Mouse (Mus musculus) lung, embryonic 15.5 days (tissue): ENCODE data around the gene Pam. TPM values are rescaled to one million over a fixed set of nuclear protein-coding genes. Genes with fewer than 3 reads are reported as not detected.

ENCODE experiments used
- ATAC-seq: fragments of 200-750 bp; cut with Nextera tagmentation; 2 replicates; pipeline ENCODE4 v1.8.0; 2017; ENCODE audit warnings: moderate number of reproducible peaks, borderline replicate concordance; ENCODE audit not compliant: low FRiP score, low TSS enrichment; ENCODE audit errors: extremely low read depth
- H3K27ac ChIP-seq: fragments of 300-500 bp; sonication (generic); 2 replicates; pipeline ENCODE4 v1.5.1; 2015; ENCODE audit warnings: moderate library complexity, mild to moderate bottlenecking, inconsistent platforms
- H3K27me3 ChIP-seq: fragments of 300-500 bp; sonication (generic); 2 replicates; pipeline ENCODE4 v1.6.1; 2015; ENCODE audit warnings: inconsistent platforms
- H3K36me3 ChIP-seq: fragments of 300-500 bp; sonication (generic); 2 replicates; pipeline ENCODE4 v1.6.1; 2015; ENCODE audit warnings: inconsistent platforms
- H3K4me1 ChIP-seq: fragments of 300-500 bp; sonication (generic); 2 replicates; pipeline ENCODE4 v1.6.1; 2015; ENCODE audit warnings: inconsistent platforms
- H3K4me2 ChIP-seq: fragments of 300-500 bp; sonication (generic); 2 replicates; pipeline ENCODE4 v1.6.1; 2015; ENCODE audit warnings: inconsistent platforms, mild to moderate bottlenecking, moderate library complexity
- H3K4me3 ChIP-seq: fragments of 300-500 bp; sonication (generic); 2 replicates; pipeline ENCODE4 v1.5.1; 2015; ENCODE audit warnings: mild to moderate bottlenecking, inconsistent platforms
- H3K9ac ChIP-seq: fragments of 300-500 bp; sonication (generic); 2 replicates; pipeline ENCODE4 v1.6.1; 2015; ENCODE audit warnings: inconsistent platforms
- H3K9me3 ChIP-seq: fragments of 300-500 bp; sonication (generic); 2 replicates; pipeline ENCODE4 v1.6.1; 2016; ENCODE audit warnings: inconsistent platforms
- WGBS: fragments of 180-500 bp; shearing (Covaris S2); methylation state at CpG from one replicate; pipeline ENCODE4 v1.1.7; 2015; 5-methylcytosine and 5-hydroxymethylcytosine counted together
- polyA plus RNA-seq: library from polyadenylated mRNA; unstranded; fragments of >200 nt; fragmentation: Nextera tagmentation; extraction: Ambion mirVana; gene quantifications from 2 replicates; pipeline ENCODE4 v1.2.1, GENCODE M21; 2015

Gene Pam
- polyA plus RNA-seq, 1 experiment from 2014 or later = 52.7 TPM

DNA sequence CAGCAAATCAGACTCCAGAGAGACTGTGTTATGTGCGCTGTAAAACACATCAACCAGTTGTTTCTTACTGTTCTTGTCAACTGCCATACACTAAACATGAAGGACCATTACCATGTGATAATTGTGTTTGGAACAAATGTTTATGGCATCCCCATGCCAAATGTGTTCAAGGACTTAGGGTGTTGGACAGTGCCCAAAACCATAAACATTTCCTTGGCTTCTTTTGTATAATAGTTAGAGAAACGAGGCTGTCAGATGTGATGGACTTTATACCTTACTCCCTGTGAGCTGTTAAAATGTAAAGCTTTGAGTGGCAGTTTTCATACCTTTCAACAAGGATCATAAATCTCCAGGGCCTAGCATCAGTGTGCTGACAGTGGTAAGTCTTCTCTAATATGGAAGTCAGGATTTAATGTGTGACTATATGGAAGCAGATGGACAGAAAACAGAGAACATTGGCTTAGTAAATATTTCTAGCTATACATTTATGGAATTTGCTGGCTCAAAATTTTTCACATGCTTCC is 169.4 kb downstream of the Pam start:
- Histone ChIP-seq H3K4me3 (no peak overlapping the region), H3K4me1 (peaks cover 10% of the 10 kb centered on the region; the same call in 1 of the 2 replicates), H3K27ac (no peak overlapping the region), H3K36me3 (no peaks in the 10 kb centered on the region), H3K27me3 (no peaks in the 10 kb centered on the region), H3K4me2 (no peak overlapping the region), H3K9me3 (no peaks in the 10 kb centered on the region), H3K9ac (no peak overlapping the region)
- 70% methylated on average over 2 of the region's 2 CpGs for WGBS
- no peak for ATAC-seq

DNA sequence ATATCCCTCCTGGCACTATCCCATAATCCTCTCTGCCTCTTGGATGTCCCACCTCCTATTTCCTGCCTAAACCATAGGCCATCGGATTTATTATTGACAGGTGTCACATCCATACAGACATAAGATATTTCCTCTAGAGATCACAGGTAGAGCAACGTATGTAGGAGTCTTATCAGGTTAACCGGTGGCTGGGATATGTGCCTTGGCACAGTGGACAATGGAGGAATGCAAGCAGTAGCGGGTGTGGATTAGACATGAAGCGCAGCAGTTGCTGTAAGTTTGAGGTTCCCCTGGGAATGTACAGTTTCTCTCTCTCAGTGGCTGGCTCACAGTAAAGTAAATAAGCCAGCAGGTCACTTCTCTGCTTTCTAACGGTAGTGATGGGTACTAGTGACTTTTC is 173.1 kb downstream of the Pam start:
- Histone ChIP-seq H3K4me1 (peaks cover 19% of the 10 kb centered on the region; the same call in 1 of the 2 replicates), H3K4me3 (no peak overlapping the region), H3K27me3 (no peaks in the 10 kb centered on the region), H3K27ac (no peak overlapping the region), H3K9me3 (no peaks in the 10 kb centered on the region), H3K36me3 (no peaks in the 10 kb centered on the region), H3K4me2 (no peak overlapping the region), H3K9ac (no peak overlapping the region)
- 61% methylated on average over 6 of the region's 6 CpGs for WGBS
- ATAC-seq = no peak

DNA sequence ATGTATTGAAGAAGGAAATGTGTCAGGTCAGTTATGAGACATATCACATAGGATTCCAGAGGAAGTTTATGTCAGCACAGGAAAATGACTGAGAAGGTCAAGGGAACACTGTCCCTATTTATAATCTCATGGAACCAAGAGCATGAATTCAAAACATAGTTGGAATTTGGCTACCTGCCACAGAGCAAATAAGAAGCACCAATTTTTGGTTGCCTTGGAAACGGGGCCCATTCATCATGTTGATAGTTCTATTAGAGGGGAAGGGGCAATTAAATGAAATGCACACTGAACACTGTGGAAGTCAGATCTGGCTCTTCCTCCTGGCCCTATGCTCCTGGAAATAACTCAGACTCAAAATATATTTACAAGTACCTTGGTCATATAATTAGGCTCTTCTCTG is 173.6 kb downstream of the Pam start:
- no peak for ATAC-seq
- Histone ChIP-seq H3K4me3 (no peak overlapping the region), H3K4me1 (peaks cover 19% of the 10 kb centered on the region; the same call in 1 of the 2 replicates), H3K36me3 (no peaks in the 10 kb centered on the region), H3K9me3 (no peaks in the 10 kb centered on the region), H3K27ac (no peak overlapping the region), H3K4me2 (no peak overlapping the region), H3K27me3 (no peaks in the 10 kb centered on the region), H3K9ac (no peak overlapping the region)
- WGBS = 52% methylated on average over 1 of the region's 1 CpGs

DNA sequence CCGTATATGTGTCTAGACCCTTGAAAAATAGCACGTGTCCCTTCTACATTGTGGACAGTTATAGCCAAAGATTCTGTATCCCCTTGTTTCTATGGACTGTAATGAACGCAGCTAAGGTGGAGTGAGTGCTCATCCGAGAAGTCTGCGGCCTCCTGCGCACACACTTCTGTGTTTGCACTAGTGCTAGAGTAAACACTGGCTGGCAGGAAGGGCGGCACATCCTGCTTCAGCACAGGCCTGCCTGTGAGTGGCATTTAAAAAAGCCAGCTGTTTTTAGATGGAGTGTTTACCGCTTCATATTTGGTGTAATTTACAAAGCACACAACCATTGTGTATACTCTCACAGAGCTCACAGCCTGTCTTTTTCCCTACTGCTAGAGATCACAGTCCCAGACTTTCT is 177.0 kb downstream of the Pam start:
- 4% methylated on average over 8 of the region's 8 CpGs for WGBS
- Histone ChIP-seq H3K27ac (peak overlapping the region; percentile 55), H3K4me1 (peaks cover 27% of the 10 kb centered on the region; the same call in 1 of the 2 replicates), H3K4me2 (peak overlapping the region; percentile 27; the same call in 1 of the 2 replicates), H3K9ac (no peak overlapping the region), H3K9me3 (no peaks in the 10 kb centered on the region), H3K27me3 (no peaks in the 10 kb centered on the region), H3K4me3 (no peak overlapping the region), H3K36me3 (no peaks in the 10 kb centered on the region)
- ATAC-seq = peak; percentile 89

DNA sequence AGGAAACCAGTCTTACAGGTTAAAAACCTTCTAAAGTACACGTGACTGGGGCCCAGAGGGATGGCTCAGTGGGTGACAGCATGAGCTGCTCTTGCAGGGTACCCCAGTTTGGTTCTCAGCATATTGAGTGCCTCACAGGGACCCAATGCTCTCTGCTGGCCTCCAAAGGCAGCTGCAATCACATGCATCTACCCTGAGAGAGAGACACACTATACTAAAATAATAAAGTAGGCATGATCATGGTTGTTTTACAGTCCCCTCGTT is 178.5 kb downstream of the Pam start:
- no peak overlapping the region for H3K4me2 ChIP-seq
- ATAC-seq = no peak
- H3K9ac ChIP-seq = no peak overlapping the region
- whole genome bisulfite sequencing = 73% methylated on average over 2 of the region's 2 CpGs
- no peak overlapping the region for H3K4me3 ChIP-seq
- H3K27ac ChIP-seq = no peak overlapping the region
- H3K27me3 ChIP-seq = no peaks in the 10 kb centered on the region
- H3K36me3 ChIP-seq = no peaks in the 10 kb centered on the region
- no peaks in the 10 kb centered on the region for H3K9me3 ChIP-seq
- peaks cover 23% of the 10 kb centered on the region; the same call in 1 of the 2 replicates for H3K4me1 ChIP-seq

DNA sequence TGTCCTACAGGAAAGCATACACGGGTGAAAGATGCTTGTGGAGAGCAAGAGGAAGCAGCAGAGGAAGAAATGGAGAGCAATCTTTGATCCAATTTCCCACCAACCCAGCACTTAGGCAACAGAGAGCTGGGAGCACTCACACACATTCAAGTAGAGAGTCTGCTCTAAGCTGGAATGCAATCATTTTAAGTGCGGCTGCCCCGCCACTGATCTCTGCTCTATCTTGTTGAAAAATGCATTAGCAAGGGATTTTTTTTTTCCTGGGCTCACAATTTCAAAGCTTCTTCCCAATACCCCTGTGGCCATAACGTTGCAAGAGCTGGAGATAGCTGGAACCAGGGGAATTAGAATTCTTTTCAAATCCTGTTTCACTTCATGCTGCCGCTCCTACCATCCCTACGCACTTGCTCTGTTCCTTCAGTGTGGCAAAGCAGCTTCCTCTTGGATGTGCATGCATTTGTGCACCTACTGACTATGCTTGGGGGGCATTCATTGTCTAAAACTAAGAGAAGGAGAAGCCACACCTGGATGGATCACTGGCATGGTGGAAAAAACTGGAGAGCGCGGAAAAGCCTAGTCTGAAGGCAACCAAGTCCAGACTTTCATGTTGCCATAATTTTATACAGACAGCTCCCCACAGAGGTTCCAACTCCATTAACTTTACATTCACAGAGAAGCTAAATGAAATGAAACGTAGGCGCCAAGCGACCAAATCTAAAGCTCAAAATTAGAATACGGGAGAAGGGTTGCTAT is 179.1 kb downstream of the Pam start:
- 65% methylated on average over 12 of the region's 12 CpGs for WGBS
- no peaks in the 10 kb centered on the region for H3K36me3 ChIP-seq
- H3K4me1 ChIP-seq = peaks cover 20% of the 10 kb centered on the region; the same call in 1 of the 2 replicates

DNA sequence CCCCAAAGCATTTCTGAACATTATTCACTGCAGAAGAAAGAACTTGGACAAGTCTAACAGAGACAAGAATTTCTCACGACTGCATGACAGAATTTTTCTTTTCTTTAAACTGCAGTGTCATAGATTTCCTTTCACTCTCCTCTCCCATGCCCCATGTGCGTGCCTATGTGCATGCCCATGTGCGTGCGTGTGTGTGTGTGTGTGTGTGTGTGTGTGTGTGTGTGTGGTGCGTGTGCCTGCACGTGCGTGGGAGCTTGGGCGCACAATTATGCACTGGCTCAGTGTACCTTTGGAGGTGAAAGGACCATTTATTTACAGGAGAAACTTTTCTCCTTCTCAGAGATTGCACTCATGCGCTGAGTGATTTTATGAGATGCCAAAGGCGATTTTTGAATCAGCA is 179.7 kb downstream of the Pam start:
- Histone ChIP-seq H3K36me3 (no peaks in the 10 kb centered on the region), H3K4me2 (no peak overlapping the region), H3K27ac (no peak overlapping the region), H3K4me3 (no peak overlapping the region), H3K9ac (no peak overlapping the region), H3K9me3 (no peaks in the 10 kb centered on the region), H3K4me1 (peaks cover 14% of the 10 kb centered on the region; the same call in 1 of the 2 replicates), H3K27me3 (no peaks in the 10 kb centered on the region)
- ATAC-seq = no peak
- WGBS = 67% methylated on average over 10 of the region's 10 CpGs

More for the DNA sequence above, 179.1 kb downstream of the Pam start:
- Histone ChIP-seq H3K4me2 (no peak overlapping the region), H3K9ac (no peak overlapping the region), H3K4me3 (no peak overlapping the region), H3K27ac (no peak overlapping the region), H3K9me3 (no peaks in the 10 kb centered on the region), H3K27me3 (no peaks in the 10 kb centered on the region)
- no peak for ATAC-seq

DNA sequence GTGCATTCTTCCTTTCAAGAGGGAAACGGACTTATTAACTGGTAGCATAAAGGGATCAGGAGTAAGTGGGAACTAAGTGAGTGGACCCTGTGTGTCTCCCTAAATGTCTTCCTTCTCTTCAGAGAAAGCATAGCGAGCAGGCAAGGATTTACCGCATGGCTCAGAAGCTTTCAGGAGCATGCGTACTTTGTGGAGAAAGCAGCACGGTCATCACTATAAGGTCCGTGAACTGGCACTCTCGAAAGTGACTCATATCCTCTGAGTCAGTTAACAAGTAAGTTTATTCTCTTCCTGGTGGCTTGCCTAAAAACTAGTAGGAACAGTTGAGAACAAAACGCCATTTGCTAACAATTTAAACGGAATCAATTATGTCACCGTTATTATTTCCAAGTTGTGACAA is 184.6 kb downstream of the Pam start:
- Histone ChIP-seq H3K27me3 (no peaks in the 10 kb centered on the region), H3K9ac (no peak overlapping the region), H3K36me3 (no peaks in the 10 kb centered on the region), H3K4me3 (no peak overlapping the region), H3K4me1 (no peaks in the 10 kb centered on the region), H3K27ac (no peak overlapping the region), H3K4me2 (no peak overlapping the region), H3K9me3 (no peaks in the 10 kb centered on the region)
- no peak for ATAC-seq
- 73% methylated on average over 10 of the region's 10 CpGs for WGBS

DNA sequence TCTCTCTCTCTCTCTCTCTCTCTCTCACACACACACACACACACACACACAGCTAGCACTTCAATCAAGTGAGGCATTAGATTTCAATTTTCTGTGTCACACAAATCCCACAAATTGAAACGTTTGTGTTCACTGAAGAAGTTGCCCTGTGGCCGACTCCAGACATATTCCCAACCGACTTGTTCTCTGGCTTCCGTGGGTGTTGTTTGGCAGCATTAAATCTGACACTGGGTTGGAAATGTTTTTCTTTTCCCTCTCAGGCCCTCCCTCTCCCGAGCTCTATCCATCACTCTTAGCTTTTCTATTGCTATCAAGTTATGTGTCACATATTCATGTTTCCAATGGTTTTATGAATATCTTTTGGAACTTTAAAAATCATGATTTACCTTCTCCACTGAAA is 185.9 kb downstream of the Pam start:
- Histone ChIP-seq H3K4me3 (no peak overlapping the region), H3K4me2 (no peak overlapping the region), H3K27me3 (no peaks in the 10 kb centered on the region), H3K9ac (no peak overlapping the region), H3K36me3 (no peaks in the 10 kb centered on the region), H3K9me3 (no peaks in the 10 kb centered on the region), H3K27ac (no peak overlapping the region), H3K4me1 (no peaks in the 10 kb centered on the region)
- ATAC-seq = no peak
- 31% methylated on average over 5 of the region's 5 CpGs for WGBS

DNA sequence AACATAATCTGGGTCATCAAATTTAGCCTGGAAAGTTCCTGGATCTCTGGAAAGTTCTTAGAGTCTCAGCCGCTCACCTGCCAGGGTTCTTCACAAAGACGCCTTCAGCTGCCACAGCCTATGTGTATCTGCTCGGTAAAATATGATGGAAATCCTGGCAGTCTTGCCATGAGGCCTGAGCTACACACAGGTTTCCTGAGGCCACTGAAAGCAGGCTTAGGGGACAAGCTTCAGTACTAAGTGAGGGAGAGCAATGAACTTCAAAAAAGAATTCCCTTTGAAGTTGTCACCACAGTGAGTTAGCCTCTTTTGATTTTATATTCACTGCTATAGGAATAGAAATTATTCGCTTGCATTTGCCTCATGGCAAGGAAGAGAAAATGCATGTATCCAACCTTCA is 186.7 kb downstream of the Pam start:
- H3K27ac ChIP-seq = no peak overlapping the region
- H3K4me1 ChIP-seq = no peaks in the 10 kb centered on the region
- no peak overlapping the region for H3K9ac ChIP-seq
- H3K9me3 ChIP-seq = no peaks in the 10 kb centered on the region
- H3K4me2 ChIP-seq = no peak overlapping the region
- H3K4me3 ChIP-seq = no peak overlapping the region
- no peaks in the 10 kb centered on the region for H3K27me3 ChIP-seq
- 85% methylated on average over 4 of the region's 4 CpGs for WGBS
- ATAC-seq = no peak
- H3K36me3 ChIP-seq = no peaks in the 10 kb centered on the region

DNA sequence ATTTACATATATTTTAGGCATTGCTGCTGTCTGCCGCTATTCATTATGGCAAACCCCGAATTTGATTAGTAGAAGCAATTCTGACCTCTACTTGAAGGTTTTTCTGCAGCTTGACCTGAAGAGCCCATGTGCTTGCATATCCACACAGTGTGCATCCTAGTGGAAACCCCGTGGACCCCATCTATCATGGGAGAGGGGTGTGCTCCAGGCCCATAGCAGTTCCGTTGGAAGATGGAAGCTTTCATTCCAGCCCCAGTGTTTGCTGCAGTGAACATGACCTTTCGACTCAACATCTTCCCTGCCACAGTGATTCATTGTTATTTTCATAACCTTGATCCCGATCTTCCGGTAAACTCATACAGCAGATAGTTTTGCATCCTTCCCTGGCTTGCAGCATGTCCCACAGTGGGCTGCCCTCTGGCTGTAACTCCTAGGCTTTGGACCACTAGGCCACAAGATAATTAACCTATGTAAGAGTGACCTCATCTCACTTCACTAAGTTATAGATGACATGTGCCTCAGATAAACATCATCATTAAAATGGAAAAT is 191.5 kb downstream of the Pam start:
- ATAC-seq = no peak
- no peak overlapping the region for H3K4me2 ChIP-seq
- WGBS = 49% methylated on average over 7 of the region's 7 CpGs

DNA sequence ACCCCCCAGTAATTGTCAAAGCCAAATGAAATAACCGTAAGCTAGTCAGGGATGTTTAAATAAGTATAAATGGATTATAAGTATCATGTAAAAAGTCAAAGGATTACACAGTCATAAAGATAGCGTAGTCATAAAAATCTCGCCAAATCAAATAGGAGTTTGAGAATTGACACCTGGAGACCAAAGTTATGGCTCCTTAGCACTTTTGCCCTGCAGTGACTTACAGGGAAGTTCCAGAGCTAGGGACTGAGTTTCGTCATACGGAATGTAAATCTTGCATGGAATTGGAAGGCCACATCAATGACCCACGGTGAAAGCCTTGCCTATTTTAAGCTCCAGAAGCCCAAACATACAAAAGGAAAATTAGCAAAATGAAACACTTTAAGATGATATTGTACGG is 192.6 kb downstream of the Pam start:
- H3K4me3 ChIP-seq = no peak overlapping the region
- H3K9ac ChIP-seq = no peak overlapping the region
- no peak overlapping the region for H3K4me2 ChIP-seq
- H3K27me3 ChIP-seq = no peaks in the 10 kb centered on the region
- H3K27ac ChIP-seq = no peak overlapping the region
- no peaks in the 10 kb centered on the region for H3K36me3 ChIP-seq
- no peaks in the 10 kb centered on the region for H3K4me1 ChIP-seq
- no peak for ATAC-seq
- no peaks in the 10 kb centered on the region for H3K9me3 ChIP-seq
- WGBS = 77% methylated on average over 7 of the region's 7 CpGs

More for the DNA sequence above, 191.5 kb downstream of the Pam start:
- H3K27me3 ChIP-seq = no peaks in the 10 kb centered on the region
- no peak overlapping the region for H3K9ac ChIP-seq
- H3K4me1 ChIP-seq = no peaks in the 10 kb centered on the region
- no peak overlapping the region for H3K4me3 ChIP-seq
- no peaks in the 10 kb centered on the region for H3K36me3 ChIP-seq
- no peaks in the 10 kb centered on the region for H3K9me3 ChIP-seq
- H3K27ac ChIP-seq = no peak overlapping the region
